Mouse (Mus musculus) C2C12 (cell line): ENCODE data around the gene Pgk1. TPM values are rescaled to one million over a fixed set of nuclear protein-coding genes. Genes with fewer than 3 reads are reported as not detected.
"Not testable (repeated sequence)": the region's sequence is repeated elsewhere in the genome, so short reads cannot be mapped to it uniquely, and the experiment has no call there.

Experiments
- H3K27me3 ChIP-seq: one replicate; pipeline ENCODE4 v1.6.1; 2011; ENCODE audit not compliant: control insufficient read depth, insufficient read depth, insufficient read length
- H3K36me3 ChIP-seq: one replicate; pipeline ENCODE4 v1.6.1; 2011; ENCODE audit not compliant: control insufficient read depth, insufficient read depth
- H3K4me3 ChIP-seq: one replicate; pipeline ENCODE4 v1.5.1; 2011; ENCODE audit warnings: mild to moderate bottlenecking, control low read depth; ENCODE audit not compliant: poor library complexity, insufficient read depth, severe bottlenecking
- H3K79me2 ChIP-seq: one replicate; pipeline ENCODE4 v1.6.1; 2011; ENCODE audit not compliant: control insufficient read depth, insufficient read depth
- H3K79me3 ChIP-seq: one replicate; pipeline ENCODE4 v1.6.1; 2011; ENCODE audit warnings: low read depth, control low read depth
- H3ac ChIP-seq: one replicate; pipeline ENCODE3; 2011; ENCODE audit warnings: low read depth; ENCODE audit not compliant: control insufficient read depth, insufficient read length
- CEBPB ChIP-seq: IDR thresholded peaks from one replicate; pipeline ENCODE4 v1.6.1; 2011; ENCODE audit warnings: low read depth, mild to moderate bottlenecking, control low read depth, moderate library complexity
- CTCF ChIP-seq: IDR thresholded peaks from one replicate; pipeline ENCODE4 v1.5.1; 2011; ENCODE audit not compliant: control insufficient read depth, insufficient read depth, insufficient read length
- FOSL1 ChIP-seq: IDR thresholded peaks from one replicate; pipeline ENCODE4 v1.8.0; 2011; ENCODE audit warnings: mild to moderate bottlenecking, low read length; ENCODE audit not compliant: poor library complexity, insufficient read depth, severe bottlenecking
- MAX ChIP-seq: IDR thresholded peaks from one replicate; pipeline ENCODE4 v1.6.1; 2011; ENCODE audit warnings: mild to moderate bottlenecking, control low read depth
- MYOD1 ChIP-seq: IDR thresholded peaks from one replicate; pipeline ENCODE4 v1.6.1; 2011; ENCODE audit warnings: low read depth; ENCODE audit not compliant: control insufficient read depth, insufficient read length
- MYOG ChIP-seq: IDR thresholded peaks from one replicate; pipeline ENCODE4 v1.6.1; 2011; ENCODE audit not compliant: control insufficient read depth, insufficient read length; ENCODE audit errors: extremely low read depth
- USF1 ChIP-seq: IDR thresholded peaks from one replicate; pipeline ENCODE4 v1.6.1; 2011; ENCODE audit warnings: low read depth, mild to moderate bottlenecking, control low read depth, moderate library complexity
- polyA plus RNA-seq: library from polyadenylated mRNA; unstranded; fragments of >200 nt; fragmentation: generic; extraction: Trizol; gene quantifications from one replicate; pipeline ENCODE4 v1.2.1, GENCODE M21; 2012; ENCODE audit warnings: missing spikeins

Pgk1 gene
- polyA plus RNA-seq, 1 experiment = 880 TPM

- no peak overlapping the region for H3ac ChIP-seq
- no peaks in the 10 kb centered on the region for H3K27me3 ChIP-seq
- H3K79me3 ChIP-seq = no peaks in the 10 kb centered on the region
- H3K79me2 ChIP-seq = no peaks in the 10 kb centered on the region
- H3K4me3 ChIP-seq = no peak overlapping the region
- TF ChIP-seq MYOG = no peak
- no peak for TF ChIP-seq MYOD1
- TF ChIP-seq MAX = no peak
- no peak for TF ChIP-seq CTCF
- TF ChIP-seq CEBPB = no peak
- TF ChIP-seq FOSL1 = no peak
- no peak for TF ChIP-seq USF1
- H3K36me3 ChIP-seq = no peaks in the 10 kb centered on the region
Measured at GRCm38 (mm10) chrX:106171853-106172154, 15.1 kb upstream of the Pgk1 start.

GRCm38 (mm10) chrX:106176331-106176730, 10.6 kb upstream of the Pgk1 start:
- Histone ChIP-seq H3K79me3 (no peaks in the 10 kb centered on the region), H3ac (no peak overlapping the region), H3K27me3 (no peaks in the 10 kb centered on the region), H3K36me3 (no peaks in the 10 kb centered on the region), H3K79me2 (no peaks in the 10 kb centered on the region), H3K4me3 (no peak overlapping the region)
- TF ChIP-seq MYOD1 (no peak), FOSL1 (no peak), MAX (no peak), CEBPB (no peak), USF1 (no peak), MYOG (no peak), CTCF (no peak)

GRCm38 (mm10) chrX:106184279-106184678, 2.6 kb upstream of the Pgk1 start:
- H3K79me2 ChIP-seq = peaks cover 23% of the 10 kb centered on the region
- H3K27me3 ChIP-seq = no peaks in the 10 kb centered on the region
- peaks cover under 1% of the 10 kb centered on the region for H3K36me3 ChIP-seq
- H3K4me3 ChIP-seq = no peak overlapping the region
- no peak for TF ChIP-seq CTCF
- H3K79me3 ChIP-seq = peaks cover 21% of the 10 kb centered on the region
- no peak overlapping the region for H3ac ChIP-seq

- Histone ChIP-seq H3K4me3 (no peak overlapping the region), H3K36me3 (peaks cover 15% of the 10 kb centered on the region), H3K79me3 (peaks cover 35% of the 10 kb centered on the region), H3ac (peak overlapping the region; percentile 44), H3K79me2 (peaks cover 37% of the 10 kb centered on the region), H3K27me3 (no peaks in the 10 kb centered on the region)
- TF ChIP-seq CTCF (no peak), MAX (peak; percentile 48), USF1 (peak; percentile 89)
Measured at GRCm38 (mm10) chrX:106185706-106186105, 1.2 kb upstream of the Pgk1 start.

GRCm38 (mm10) chrX:106187737-106188136, 837 bp downstream of the Pgk1 start:
- peaks cover 58% of the 10 kb centered on the region for H3K79me2 ChIP-seq
- peak overlapping the region; percentile 51 for H3K4me3 ChIP-seq
- TF ChIP-seq CEBPB (peak; percentile 45), MYOD1 (no peak), USF1 (no peak), MYOG (no peak), MAX (peak; percentile 88)
- H3ac ChIP-seq = peak overlapping the region; percentile 87
- H3K79me3 ChIP-seq = peaks cover 53% of the 10 kb centered on the region
- peaks cover 24% of the 10 kb centered on the region for H3K36me3 ChIP-seq
- H3K27me3 ChIP-seq = no peaks in the 10 kb centered on the region

- Histone ChIP-seq H3K27me3 (no peaks in the 10 kb centered on the region), H3K4me3 (peak overlapping the region; percentile 51), H3K79me3 (peaks cover 65% of the 10 kb centered on the region), H3K79me2 (peaks cover 74% of the 10 kb centered on the region), H3K36me3 (peaks cover 30% of the 10 kb centered on the region), H3ac (peak overlapping the region; percentile 48)
- no peak for TF ChIP-seq CEBPB
- TF ChIP-seq USF1 = no peak
- TF ChIP-seq FOSL1 = no peak
- TF ChIP-seq MAX = no peak
- TF ChIP-seq MYOD1 = no peak
- no peak for TF ChIP-seq CTCF
- no peak for TF ChIP-seq MYOG
Measured at GRCm38 (mm10) chrX:106189356-106189755, 2.5 kb downstream of the Pgk1 start.

- no peak overlapping the region for H3K4me3 ChIP-seq
- peaks cover 68% of the 10 kb centered on the region for H3K79me3 ChIP-seq
- H3K79me2 ChIP-seq = peaks cover 75% of the 10 kb centered on the region
- H3ac ChIP-seq = no peak overlapping the region
- H3K27me3 ChIP-seq = no peaks in the 10 kb centered on the region
- H3K36me3 ChIP-seq = peaks cover 34% of the 10 kb centered on the region
- TF ChIP-seq CTCF = no peak
- no peak for TF ChIP-seq USF1
- TF ChIP-seq MYOD1 = no peak
- TF ChIP-seq CEBPB = no peak
- no peak for TF ChIP-seq MAX
- TF ChIP-seq MYOG = no peak
- TF ChIP-seq FOSL1 = no peak
Measured at GRCm38 (mm10) chrX:106190091-106190490, 3.2 kb downstream of the Pgk1 start.

GRCm38 (mm10) chrX:106194361-106194760, 7.5 kb downstream of the Pgk1 start:
- not testable (repeated sequence) for H3K4me3 ChIP-seq, H3K27me3 ChIP-seq, H3ac ChIP-seq
- peaks cover 57% of the 10 kb centered on the region for H3K79me3 ChIP-seq
- peaks cover 51% of the 10 kb centered on the region for H3K79me2 ChIP-seq
- H3K36me3 ChIP-seq = peaks cover 69% of the 10 kb centered on the region
